Mouse (Mus musculus): ENCODE measurements around the gene Pglyrp3. TPM values are rescaled to one million over a fixed set of nuclear protein-coding genes. Genes with fewer than 3 reads are reported as not detected.
"Not testable (repeated sequence)": the region's sequence is repeated elsewhere in the genome, so short reads cannot be mapped to it uniquely, and the experiment has no call there.

Gene Pglyrp3
- not detected in 2 replicates for total RNA-seq (2017)

DNA sequence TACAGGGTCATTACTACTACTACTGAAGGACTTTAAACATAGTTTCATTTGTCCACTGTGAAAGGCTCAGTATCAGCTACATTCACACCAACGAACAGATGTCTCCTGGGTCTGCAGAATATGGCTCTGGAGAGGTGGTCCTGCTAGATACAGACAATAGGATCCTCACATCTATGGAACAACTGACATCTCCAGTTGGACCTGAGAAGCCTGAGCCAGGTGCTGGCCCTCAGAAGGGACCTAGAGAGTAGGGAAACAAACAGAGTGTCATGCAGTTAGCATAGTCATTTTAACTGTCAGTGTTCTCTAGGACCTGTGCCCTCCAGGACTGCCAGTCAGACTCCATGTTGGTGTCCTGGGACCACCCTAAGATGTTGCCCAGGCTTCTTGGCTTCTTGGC lies at the start of gene Pglyrp3:
Gene Pglyrp3 (plus strand): TSS at position 301 of the 400 bp plus-strand sequence.
- ATAC-seq (replicated peaks; ENCODE audit: low read depth, poor library complexity, severe bottlenecking) = no peak

DNA sequence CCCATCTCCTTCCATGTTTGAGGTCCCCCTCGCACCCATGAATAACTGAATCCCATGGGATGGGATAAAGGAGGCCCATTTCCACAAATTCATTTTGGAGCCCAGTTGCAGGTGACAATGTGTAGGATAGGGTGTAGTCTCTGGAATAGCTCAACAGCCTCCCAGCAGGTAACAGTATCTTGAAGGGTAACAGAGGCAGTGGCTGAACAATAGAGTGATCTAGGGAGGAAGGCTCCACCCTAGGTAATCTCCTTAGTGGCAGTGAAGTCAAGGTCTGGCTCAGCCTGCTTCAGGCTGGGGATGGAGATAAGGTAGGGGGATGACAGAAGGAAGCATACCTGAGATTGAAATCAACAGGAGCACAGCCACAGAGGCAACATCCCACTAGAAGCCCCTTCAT lies 3.4 kb upstream of the Pglyrp3 start:
- no peak for ATAC-seq (replicated peaks; ENCODE audit: low read depth, poor library complexity, severe bottlenecking)

DNA sequence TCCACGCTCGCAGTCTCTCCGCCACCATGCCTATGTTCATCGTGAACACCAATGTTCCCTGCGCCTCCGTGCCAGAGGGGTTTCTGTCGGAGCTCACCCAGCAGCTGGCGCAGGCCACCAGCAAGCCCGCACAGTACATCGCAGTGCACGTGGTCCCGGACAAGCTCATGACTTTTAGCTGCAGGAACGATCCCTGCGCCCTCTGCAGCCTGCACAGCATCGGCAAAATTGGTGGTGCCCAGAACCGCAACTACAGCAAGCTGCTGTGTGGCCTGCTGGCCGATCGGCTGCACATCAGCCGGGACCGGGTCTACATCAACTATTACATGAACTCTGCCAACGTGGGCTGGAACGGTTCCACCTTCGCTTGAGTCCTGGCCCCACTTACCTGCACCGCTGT lies 10.2 kb downstream of the Pglyrp3 start:
- not testable (repeated sequence) for ATAC-seq (replicated peaks; ENCODE audit: low read depth, poor library complexity, severe bottlenecking)

DNA sequence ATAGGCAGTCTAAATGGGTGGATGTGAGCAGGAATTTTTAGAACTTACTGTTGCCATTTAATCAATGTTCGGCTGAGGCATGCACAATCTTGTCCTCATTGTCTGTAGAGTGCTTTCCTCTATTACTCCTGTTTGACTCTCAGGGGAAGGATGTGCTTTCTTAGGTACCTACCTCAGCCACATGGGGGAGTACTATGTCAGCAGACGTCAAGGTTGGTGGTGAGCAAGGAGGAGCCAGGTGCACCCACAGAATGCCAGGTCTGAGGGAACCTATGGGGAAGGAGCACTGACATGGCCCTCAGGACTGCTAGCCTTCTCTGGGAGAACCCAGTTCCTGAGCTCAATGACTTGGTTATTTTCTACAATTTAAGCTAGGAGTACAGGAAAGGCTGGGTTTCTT lies 18.8 kb downstream of the Pglyrp3 start:
- ATAC-seq (replicated peaks; ENCODE audit: low read depth, poor library complexity, severe bottlenecking) = no peak

DNA sequence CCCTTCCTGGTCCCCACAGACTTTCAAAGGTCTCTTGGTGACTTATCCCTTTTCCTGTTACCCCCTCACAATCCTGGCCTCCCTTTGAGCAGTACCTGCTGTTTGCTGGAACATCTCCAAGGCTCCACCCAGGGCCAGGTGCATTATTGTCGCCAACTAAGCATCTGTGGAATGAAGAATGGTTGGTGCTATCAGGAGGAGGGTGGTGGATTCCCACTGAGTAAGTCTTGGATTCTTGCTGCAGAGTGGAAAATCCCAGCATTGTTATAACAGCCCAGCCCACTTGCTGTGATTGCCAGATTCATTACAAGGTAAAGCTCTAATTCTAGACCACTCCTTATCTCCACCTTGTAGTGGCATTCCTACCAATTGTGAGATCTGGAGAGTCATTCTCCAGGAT lies 19.5 kb downstream of the Pglyrp3 start:
- ATAC-seq (replicated peaks; ENCODE audit: low read depth, poor library complexity, severe bottlenecking) = no peak

DNA sequence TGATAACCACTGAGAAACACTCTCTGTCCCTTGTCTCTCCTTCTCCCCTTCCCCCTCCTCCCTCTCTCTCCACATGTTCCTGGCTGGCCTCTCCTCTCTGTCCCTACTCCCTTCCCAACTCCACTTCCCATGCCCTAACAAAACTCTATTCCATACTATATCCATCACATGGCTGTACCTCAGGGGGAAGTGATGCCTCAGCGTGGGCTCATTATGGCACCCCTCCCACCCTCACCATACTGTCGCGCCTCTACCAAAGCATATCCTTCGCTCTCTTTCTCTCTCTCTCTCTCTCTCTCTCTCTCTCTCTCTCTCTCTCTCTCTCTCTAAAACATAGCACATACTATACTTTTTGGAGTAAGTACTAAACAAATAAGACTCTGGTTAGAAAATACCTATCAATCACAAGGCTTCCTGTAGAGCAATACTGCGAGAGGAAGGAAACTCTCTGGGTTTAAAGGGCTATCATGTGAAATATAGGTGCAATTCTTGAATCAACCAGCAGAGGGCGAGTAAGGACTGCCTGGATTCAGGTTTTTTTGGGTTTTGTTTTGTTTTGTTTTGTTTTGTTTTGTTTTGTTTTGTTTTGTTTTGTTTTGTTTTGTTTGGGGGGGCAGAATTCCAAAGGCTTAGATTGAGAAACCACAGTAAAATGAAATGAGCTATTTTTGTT lies 36.1 kb downstream of the Pglyrp3 start:
- peak; percentile 82 for ATAC-seq (replicated peaks; ENCODE audit: low read depth, poor library complexity, severe bottlenecking)

DNA sequence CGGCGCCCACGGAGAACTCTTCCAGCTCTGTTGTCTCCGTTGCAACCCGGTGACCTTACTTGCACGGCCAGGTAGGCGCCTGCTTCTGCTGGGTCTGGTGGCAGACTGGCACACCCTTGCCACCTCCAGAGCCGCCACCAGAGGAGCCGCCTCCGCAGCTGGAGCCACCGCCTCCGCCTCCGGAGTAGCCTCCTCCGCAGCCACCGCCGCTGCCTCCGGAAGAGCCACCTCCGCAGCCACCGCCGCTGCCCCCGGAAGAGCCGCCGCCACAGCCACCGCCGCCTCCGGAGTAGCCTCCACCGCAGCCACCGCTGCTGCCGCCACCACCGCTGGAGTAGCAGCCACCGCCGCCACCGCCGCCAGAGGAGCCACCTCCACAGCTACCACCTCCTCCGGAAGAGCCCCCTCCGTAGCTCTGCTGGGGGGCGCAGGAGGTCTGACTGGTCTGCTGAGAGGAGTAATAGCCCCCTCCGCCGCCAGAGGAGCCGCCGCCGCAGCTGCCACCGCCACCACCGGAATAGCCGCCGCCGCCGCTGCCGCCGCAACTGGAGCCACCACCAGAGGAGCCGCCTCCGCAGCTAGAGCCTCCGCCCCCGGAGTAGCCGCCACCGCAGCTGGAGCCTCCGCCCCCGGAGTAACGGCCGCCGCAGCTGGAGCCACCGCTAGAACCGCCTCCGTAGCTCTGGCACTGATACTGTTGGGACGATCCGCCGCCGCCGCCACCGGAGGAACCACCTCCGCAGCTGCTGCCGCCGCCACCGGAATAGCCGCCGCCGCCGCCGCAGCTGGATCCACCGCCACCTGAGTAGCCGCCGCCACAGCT lies 66.3 kb downstream of the Pglyrp3 start:
- ATAC-seq (replicated peaks; ENCODE audit: low read depth, poor library complexity, severe bottlenecking) = peak; percentile 65

Other genes with a start within 250 kb of the Pglyrp3 start
- not detected in 2 replicates for gene Lor, start 68.6 kb downstream of the Pglyrp3 start, total RNA-seq (2017)
- not detected in 2 replicates for gene Prr9, start 109.4 kb downstream of the Pglyrp3 start, total RNA-seq (2017)
- gene Lelp1, start 128.2 kb downstream of the Pglyrp3 start, total RNA-seq (2017) = not detected in 2 replicates
- gene Sprr2a1, start 201.2 kb downstream of the Pglyrp3 start, total RNA-seq (2017) = not detected in 2 replicates
- gene Sprr2a2, start 201.3 kb downstream of the Pglyrp3 start, total RNA-seq (2017) = not detected in 2 replicates